Mouse (Mus musculus) hindlimb bud, embryonic 11.5 days (tissue): Measurements from ENCODE around the gene Daam2.

Experiments used
- DNase-seq: peaks from one replicate; pipeline ENCODE4 v3.0.0-alpha.2; 2012; ENCODE audit warnings: low read depth, low spot score; ENCODE audit errors: extremely low spot score

The Daam2 gene

GRCm38 (mm10) chr17:49534267-49534719, 29.9 kb downstream of the Daam2 start:
- DNase-seq, result no peak

- DNase-seq, result no peak
These were observed 32.5 kb downstream of the Daam2 start for GRCm38 (mm10) chr17:49531661-49532060.

GRCm38 (mm10) chr17:49530215-49530614, 33.9 kb downstream of the Daam2 start:
- peak; percentile 26 for DNase-seq

- DNase-seq, result no peak
These were observed 35.5 kb downstream of the Daam2 start for GRCm38 (mm10) chr17:49528503-49529205.

GRCm38 (mm10) chr17:49528033-49528432, 36.1 kb downstream of the Daam2 start:
- DNase-seq, result no peak

- no peak for DNase-seq
These were observed 37.6 kb downstream of the Daam2 start for GRCm38 (mm10) chr17:49526566-49526965.

GRCm38 (mm10) chr17:49525911-49526310, 38.2 kb downstream of the Daam2 start:
- no peak for DNase-seq

- DNase-seq, result no peak
These were observed 39.6 kb downstream of the Daam2 start for GRCm38 (mm10) chr17:49524584-49524983.

- DNase-seq, result no peak
These were observed 41.7 kb downstream of the Daam2 start for GRCm38 (mm10) chr17:49522435-49522834.

GRCm38 (mm10) chr17:49522002-49522401, 42.1 kb downstream of the Daam2 start:
- DNase-seq, result no peak

- no peak for DNase-seq
These were observed 43.5 kb downstream of the Daam2 start for GRCm38 (mm10) chr17:49520674-49521073.

GRCm38 (mm10) chr17:49519576-49520247, 44.4 kb downstream of the Daam2 start:
- DNase-seq, result no peak

- DNase-seq, result no peak
These were observed 47.1 kb downstream of the Daam2 start for GRCm38 (mm10) chr17:49517091-49517490.

- no peak for DNase-seq
These were observed 48.5 kb downstream of the Daam2 start for GRCm38 (mm10) chr17:49515678-49516077.

GRCm38 (mm10) chr17:49515141-49515540, 49.0 kb downstream of the Daam2 start:
- no peak for DNase-seq

- DNase-seq, result no peak
These were observed 51.5 kb downstream of the Daam2 start for GRCm38 (mm10) chr17:49512671-49513085.

GRCm38 (mm10) chr17:49509431-49509830, 54.7 kb downstream of the Daam2 start:
- no peak for DNase-seq

GRCm38 (mm10) chr17:49503246-49503900, 60.8 kb downstream of the Daam2 start:
- DNase-seq, result no peak

GRCm38 (mm10) chr17:49500234-49500633, 63.9 kb downstream of the Daam2 start:
- DNase-seq, result no peak

GRCm38 (mm10) chr17:49499635-49500034, 64.5 kb downstream of the Daam2 start:
- no peak for DNase-seq

- no peak for DNase-seq
These were observed 66.0 kb downstream of the Daam2 start for GRCm38 (mm10) chr17:49498169-49498568.

- no peak for DNase-seq
These were observed 70.9 kb downstream of the Daam2 start for GRCm38 (mm10) chr17:49493276-49493675.
